Mouse (Mus musculus) urinary bladder, adult 18-20 months (tissue): ENCODE results near the gene Galns.
A peak's percentile ranks its signal among the peaks of the same experiment; 100 is the strongest.

Experiments used
- DNase-seq, 2 experiments: peaks; one replicate each; pipeline ENCODE4 v3.0.0; 2022; ENCODE audit warnings: low spot score in 2 of 2, mixed read lengths in 2 of 2

Gene Galns

GRCm38 (mm10) chr8:122546066-122546755, 65.1 kb downstream of the Galns start:
- no peak for DNase-seq

- no peak for DNase-seq
These were observed 67.1 kb downstream of the Galns start for GRCm38 (mm10) chr8:122544138-122544537.

GRCm38 (mm10) chr8:122538310-122539076, 72.8 kb downstream of the Galns start:
- no peak for DNase-seq

- DNase-seq, result no peak
These were observed 73.5 kb downstream of the Galns start for GRCm38 (mm10) chr8:122537812-122538211.

GRCm38 (mm10) chr8:122537033-122537432, 74.2 kb downstream of the Galns start:
- peak; percentile 51 to 70 for DNase-seq

- no peak for DNase-seq
These were observed 80.0 kb downstream of the Galns start for GRCm38 (mm10) chr8:122531312-122531711.

- DNase-seq, result no peak
These were observed 82.1 kb downstream of the Galns start for GRCm38 (mm10) chr8:122529159-122529558.
